Mouse (Mus musculus) bone marrow, adult 2 months (tissue): ENCODE data around the gene Xpr1.

Experiments used
- CTCF ChIP-seq: fragments of 200-500 bp; IDR thresholded peaks from 2 replicates; pipeline ENCODE4 v1.5.1; 2011; ENCODE audit warnings: low read length, control low read depth; ENCODE audit not compliant: control insufficient read depth, insufficient read depth
- POLR2A ChIP-seq: fragments of 200-500 bp; IDR thresholded peaks from 2 replicates; pipeline ENCODE4 v1.6.1; 2011; ENCODE audit warnings: low read depth, mild to moderate bottlenecking, control low read depth, low read length, borderline replicate concordance; ENCODE audit not compliant: control insufficient read depth

GRCm38 (mm10) chr1:155388418-155388817 is 28.8 kb downstream of the Xpr1 start:
- TF ChIP-seq POLR2A (no peak), CTCF (no peak)
